Mouse (Mus musculus) T-helper 1 cell (primary cell): ENCODE measurements around the gene Nfatc4.

Experiments
- in situ Hi-C: fragments of 300-600 bp; cut with MboI, MseI; formaldehyde crosslinking; loops from one replicate; pipeline ENCODE4 v1.15.1; 2025; ENCODE audit warnings: high pct_unique_total_duplicates

Nfatc4 gene

DNA sequence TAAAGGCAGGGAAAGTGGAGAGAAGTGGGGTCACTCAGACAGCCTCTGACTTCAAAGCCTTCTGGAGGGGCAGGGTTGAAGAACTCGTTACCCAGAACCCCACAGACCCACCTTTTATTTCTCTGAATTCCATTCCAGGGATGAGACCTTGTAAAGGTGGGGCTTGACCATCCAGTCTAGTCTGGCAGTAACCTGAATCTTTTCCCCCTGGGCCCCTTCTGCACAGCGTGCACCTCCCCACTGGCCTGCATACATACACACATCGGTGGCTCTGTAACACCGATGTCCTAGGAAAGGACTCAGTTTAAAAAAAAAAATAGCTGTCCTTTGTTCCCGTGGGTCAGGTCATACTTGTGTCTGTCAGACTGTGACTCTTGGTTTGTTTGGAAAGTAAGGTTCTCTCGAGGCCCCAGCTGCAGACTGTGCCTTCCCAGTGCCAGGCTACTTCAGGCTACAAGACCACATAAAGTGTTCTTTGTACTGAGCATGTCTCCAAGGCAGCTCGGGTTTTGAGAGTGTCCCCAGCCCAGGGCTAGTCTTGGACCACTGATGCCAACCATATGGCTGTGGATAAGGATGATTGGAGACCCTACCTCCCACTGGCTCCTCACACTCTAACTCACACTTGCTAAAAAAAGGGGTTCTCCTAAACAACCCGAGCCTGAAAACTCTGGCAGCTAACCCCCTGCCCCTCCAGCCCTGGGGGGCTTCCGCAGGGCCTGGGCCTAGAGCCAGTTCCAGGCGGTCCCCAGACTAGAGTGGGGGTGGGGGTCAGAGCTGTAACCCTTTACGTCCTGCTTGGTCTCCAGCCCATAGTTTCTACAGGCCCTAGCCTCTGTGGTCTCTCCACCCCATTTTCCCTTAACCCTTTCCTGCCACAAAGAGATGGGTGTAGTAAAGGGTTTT, 30.0 kb downstream of the Nfatc4 start:
- in situ Hi-C loops, result no loop called here

DNA sequence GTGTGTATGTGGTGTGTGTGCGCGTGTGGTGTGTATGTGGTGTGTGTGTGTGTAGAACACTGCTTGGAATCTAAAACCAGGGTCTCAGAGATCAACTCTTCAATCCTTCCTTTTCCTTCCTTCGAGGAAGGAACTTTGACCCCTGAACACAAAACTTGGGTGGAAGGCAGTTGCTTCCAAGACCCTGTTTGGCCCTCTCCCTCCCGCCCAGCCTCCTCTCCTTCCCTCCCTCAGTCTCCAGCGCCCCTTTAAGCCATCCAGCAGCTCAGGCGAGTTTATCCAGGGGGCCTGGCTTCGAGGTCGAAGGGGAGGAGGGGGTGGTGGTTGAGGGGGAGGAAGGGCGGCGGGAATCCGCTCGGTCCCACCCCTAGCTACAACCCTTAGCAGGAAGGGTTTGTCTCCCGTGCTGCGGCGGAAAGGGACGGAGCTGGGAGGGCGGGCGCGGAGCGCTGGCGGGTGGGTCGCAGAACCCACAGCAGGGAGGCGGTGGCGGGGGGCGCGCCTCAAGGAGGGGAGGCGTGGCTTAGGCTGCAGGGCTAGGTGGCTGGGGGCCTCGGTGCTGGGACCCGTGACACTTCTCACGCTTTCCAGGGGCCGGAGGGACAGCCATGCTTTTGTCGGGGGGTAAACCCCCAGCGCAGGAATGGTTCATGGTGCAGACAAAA, 30.8 kb downstream of the Nfatc4 start, which contains the start of gene Nynrin:
TSS of gene Nynrin (plus strand) at position 390 of the 665 bp plus-strand sequence.
- in situ Hi-C loops, result no loop called here

DNA sequence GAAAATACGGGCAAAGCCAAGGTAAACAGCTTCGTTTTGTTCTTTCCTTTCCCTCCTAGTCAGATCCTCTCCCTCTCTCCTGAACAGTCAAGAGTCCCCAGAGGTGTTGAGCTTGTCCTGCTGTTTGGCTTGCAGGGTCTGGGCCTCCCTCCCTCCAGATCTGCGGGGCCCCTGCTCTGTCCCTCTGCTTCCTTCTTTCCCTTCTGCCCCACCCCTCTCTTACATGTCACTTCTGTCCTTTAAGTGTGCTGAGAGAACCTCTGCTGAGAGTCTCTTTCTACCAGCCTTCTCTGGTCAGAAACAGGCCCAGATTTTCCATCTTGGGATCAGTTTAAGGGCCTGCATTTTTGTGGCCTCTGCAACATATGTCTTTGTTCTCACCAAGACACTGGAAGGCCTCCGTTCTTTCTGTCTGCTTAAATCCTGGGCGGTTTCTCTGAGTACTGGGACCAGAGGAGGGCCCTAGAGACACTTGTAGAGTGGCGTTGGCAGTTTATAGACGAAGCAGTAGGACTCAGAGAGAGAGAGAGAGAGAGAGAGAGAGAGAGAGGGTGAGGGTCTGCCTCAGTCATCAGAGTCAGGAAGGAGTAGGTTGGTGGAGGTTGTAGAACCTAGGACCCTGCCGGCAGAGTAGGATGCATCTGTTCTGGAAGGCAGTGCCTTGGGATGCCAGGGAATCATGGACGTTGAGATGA, 31.6 kb downstream of the Nfatc4 start:
- in situ Hi-C loops, result no loop called here

DNA sequence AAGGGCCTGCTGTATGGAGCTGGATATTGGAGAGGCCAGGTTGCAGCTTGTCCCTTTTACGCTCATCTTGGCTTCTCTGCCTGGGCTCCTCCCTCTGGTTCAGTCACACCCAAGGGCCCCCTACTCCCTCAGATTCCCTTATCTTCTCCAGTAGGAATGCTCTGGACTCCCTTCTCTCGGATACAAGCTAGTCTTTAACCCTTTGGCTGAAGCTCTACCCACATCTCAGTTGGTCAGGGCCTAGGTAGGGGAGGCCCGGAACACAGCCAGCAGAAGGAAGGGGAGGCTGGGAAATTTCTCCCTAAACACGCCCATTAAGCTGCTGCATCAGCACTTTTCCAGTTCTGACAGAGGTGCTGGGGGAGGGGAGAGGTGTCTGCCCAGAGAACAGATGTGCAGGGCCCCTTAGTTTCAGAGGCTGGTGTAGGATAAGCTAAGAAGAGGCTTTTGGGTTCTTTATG, 32.2 kb downstream of the Nfatc4 start:
- in situ Hi-C loops, result no loop called here

DNA sequence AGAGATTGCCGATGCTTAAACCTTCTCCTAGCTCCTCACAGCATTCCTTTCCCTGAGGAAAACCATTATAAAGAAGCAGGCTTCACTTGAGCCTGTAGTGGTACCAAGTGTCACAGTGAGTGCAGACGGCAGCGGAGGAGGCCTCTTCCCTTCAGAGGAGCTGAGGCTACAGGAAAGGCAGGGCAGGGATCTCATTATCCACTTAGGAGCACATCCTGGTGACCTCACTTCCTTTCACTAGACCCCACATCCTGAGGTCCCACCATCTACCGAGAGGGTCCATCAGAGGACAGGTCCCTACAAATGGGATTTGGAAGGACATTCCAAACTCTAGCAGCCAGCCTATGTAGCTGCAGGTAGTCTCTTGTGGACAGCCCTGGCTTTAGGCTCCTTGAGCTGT, 34.6 kb downstream of the Nfatc4 start:
- in situ Hi-C loops, result no loop called here

DNA sequence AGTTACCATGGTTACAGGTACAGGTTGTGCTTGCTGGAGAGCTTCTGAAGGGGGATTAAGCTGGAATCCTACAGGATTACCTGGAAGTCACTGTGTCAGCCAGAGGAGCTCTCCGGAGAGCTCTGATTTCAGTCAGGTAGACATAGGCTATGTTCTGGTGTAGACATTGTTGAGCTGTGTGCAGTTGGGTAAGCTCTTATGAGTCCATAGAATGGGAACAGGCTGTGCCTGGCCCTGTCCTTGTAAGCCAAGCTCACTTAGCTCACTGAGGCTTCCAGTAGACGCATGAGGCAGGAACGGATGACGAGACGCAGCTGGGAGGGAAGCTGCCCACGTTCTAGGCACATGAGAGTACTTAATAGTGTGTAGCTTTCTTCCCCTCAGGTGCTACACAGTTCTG, 39.2 kb downstream of the Nfatc4 start:
- in situ Hi-C loops, result loop anchor here (5.0 kb wide), 1 partner anchor 75 kb away; the partner anchor contains the start of gene Ripk3

DNA sequence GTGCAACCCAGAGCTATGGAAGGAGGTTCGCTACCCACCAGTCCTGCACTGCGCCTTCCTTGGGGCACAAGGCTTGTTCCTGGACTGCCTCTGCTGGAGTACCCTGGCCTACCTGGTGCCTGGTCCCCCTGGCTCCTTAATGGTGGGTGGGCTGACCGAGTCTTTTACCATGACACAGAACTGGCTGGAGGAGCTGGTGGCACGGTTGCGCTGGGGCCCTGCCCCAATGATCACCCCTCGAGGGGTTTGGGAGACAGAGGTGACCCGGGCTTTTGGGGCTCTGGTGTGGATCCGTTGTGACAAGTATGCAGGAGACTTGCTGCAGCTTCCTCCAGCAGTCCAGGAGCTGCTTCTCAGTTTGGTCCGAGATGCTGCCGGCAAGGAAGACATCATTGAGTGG, 40.0 kb downstream of the Nfatc4 start:
- in situ Hi-C loops, result loop anchor here (5.0 kb wide), 1 partner anchor 76 kb away; the partner anchor contains the start of gene Ripk3

DNA sequence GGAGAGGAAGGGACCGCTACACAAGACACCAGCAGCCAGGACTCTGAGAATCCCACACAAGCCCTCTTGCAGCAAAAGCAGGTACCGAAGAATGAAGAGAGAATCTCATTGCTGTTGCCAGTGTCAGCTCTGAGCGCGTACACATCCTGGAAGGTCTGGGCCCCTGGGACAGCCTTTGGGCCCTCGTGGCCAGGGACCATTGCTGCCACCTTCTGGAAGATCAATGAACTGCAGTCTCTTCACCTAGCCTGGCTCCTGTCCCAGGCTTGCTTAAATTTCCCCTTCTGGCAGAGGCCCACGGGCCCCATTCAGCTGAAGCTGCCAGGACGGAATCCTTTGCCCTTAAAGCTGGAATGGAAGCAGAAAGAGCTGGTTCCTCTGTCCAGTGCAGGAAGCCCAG, 40.8 kb downstream of the Nfatc4 start:
- in situ Hi-C loops, result loop anchor here (5.0 kb wide), 1 partner anchor 76 kb away; the partner anchor contains the start of gene Ripk3

DNA sequence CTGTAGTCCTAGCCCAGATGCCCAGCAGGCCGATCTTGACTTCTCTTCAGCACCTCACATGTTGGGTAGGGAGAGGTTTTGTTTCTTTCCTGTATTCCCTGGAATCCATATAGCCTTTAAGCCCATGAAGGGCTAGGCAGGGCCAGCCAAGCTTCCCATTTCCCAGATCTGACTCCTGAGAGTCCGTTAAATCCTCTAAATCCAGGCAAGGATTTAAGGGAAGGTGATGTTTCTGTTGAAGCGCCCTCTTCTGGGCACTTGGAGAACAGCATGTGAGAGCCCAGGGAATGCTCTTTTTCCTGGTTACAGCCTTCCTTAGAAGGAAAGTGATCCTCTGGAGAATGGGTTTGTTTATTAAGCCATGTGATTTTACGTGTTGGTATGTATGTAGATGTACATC, 44.0 kb downstream of the Nfatc4 start:
- in situ Hi-C loops, result no loop called here

DNA sequence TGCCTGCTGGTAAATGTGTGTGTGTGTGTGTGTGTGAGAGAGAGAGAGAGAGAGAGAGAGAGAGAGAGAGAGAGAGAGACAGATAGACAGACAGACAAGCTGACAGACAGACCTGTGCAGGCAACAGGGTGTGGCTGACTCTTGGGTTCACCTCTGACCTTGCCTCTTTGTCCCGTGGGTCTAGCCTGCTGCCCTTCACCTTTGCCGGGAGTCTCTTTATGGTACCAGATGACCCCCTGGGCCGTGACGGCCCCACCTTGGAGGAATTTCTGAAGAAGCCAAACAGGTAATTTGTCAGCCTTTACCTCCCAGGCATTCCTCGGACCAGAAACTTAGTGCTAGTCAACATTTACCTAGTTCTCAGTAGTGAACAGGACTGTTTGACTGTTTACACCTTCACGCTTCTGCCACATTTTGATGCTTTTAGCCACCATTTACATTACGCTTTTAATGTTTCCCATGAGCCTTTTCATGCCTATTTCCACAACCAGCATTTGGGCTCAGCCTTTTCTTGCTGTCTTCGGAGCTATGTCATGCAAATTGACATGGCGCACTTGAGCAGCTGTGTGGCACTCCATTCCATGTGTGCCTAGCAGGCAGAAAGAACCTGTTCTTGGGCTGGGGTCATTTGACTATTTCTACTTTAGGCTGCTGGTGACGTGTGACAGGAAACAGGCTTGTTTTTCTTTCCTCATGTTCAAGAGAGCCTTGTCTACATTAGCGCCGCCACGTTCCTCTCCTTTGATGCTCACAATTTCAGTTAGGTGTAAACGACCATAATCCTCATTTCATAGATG, 45.5 kb downstream of the Nfatc4 start:
- in situ Hi-C loops, result no loop called here

DNA sequence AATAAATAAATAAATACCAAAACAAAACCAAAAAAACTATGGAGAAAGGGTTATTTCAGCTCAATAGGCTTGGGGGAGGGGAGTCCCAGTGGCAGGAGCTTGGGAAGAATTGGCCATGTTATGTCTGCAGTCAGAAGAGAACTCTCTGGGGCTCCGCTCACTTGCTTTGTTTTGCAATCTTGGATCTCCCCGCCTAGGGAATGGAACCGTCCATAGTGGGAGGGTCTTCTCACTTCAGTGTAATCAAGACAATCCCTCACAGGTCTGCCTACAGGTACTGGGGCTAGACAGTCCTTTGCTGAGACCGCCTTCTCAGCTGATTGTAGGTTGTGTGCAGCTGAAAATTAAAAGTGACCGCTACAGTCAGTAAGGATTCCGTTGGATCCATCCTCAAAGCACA, 46.6 kb downstream of the Nfatc4 start:
- in situ Hi-C loops, result no loop called here

DNA sequence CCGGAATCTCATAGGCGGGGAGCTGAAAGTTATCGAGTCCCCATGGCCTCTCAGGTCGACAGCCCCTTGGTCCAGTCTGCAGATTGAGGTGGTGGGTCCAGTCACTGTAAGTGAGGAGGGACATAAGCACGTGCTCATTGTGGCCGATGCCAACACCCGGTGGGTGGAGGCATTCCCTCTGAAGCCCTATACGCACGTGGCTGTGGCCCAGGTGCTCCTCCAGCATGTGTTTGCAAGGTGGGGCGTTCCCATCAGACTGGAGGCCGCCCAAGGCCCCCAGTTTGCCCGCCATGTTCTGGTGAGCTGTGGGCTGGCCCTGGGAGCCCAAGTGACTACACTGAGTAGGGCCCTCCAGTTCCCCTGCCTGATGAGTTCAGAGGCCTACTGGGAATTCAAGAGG, 49.1 kb downstream of the Nfatc4 start:
- in situ Hi-C loops, result loop anchor here (5.0 kb wide), 1 partner anchor 50 kb away; no protein-coding TSS in a partner anchor

DNA sequence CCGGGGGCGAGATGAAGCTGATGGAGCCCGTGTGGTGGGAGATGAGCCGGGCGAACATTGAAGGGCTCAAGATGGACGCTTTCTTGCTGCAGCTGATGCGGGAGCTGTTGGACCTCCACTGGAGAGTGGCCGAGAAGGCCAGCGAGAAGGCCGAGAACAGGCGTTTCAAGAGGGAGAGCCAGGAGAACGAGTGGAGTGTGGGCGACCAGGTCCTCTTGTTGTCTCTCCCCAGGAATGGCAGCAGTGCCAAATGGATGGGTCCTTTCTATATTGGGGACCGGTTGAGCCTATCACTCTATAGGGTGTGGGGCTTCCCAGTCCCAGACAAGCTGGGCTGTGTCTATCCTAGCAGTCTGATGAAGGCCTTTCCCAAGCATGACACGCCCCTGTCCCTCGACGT, 49.6 kb downstream of the Nfatc4 start:
- in situ Hi-C loops, result loop anchor here (5.0 kb wide), 1 partner anchor 50 kb away; no protein-coding TSS in a partner anchor

DNA sequence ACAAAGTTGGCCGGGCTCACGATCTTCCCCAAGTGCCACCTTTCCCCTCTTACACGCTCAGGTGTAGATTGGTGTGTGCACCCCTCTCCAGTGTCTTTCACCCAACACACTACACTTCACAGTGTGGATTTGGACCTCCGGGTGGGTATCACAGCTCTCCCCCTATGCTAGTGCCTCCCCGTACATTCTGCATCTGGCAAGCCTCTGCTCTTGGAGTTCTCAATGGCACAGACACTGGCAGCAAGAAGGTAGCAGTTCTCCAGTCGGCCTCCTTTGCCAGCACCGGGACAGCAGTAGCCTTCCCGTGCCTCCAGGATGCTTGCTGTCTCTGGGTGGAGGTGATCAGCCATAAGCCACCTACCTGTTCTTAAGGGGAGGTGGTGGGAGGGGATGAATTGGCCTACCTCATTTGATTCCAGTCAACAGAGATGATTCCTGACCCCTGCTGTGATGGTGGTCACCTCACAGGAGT, 50.3 kb downstream of the Nfatc4 start:
- in situ Hi-C loops, result loop anchor here (5.0 kb wide), 1 partner anchor 49 kb away; no protein-coding TSS in a partner anchor

DNA sequence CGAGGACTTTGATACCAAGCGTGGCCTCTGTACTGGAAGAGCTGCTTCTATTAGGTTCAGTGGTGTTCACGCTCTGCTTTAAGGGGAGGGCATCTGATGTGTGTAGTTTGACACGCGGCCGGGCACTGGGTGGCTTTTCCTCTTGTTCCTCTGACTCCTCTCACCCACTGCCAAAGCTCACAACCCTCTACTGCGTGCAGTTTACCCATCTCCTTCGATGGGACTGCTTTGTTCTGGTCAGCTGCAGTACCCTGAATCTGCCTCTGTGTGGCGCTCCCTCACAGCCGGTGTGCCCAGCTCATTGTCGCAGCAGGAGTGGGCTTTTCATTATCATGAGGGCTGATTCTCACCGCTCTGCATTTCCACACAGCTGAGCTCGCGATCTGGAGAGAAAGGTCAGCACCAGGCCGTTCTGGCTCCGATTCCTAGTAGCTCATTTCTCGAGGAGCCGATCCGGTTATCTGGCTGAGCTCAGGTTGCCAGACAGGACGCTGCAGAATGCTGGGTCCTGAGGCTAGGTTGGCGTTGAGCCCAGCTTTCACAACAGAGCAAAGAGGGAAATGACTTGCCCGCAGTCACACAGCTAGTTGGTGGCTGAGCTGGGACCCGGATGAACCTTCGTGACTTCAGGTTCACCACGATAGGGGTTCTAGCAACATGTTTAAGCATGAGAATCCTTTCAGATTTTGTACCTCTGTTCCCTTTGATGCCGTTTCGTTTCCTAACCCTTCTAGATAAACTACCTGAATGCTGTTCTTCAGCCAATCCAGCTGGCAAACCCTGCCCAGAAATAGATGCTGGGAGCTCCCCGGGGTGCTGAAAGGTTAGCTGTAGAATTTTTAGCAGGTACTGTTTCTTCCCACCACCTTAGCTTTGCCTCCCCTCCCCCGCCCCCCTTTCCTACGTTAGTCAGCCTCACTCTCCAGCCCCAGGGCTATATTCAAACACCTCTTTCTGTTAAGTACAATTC, 51.1 kb downstream of the Nfatc4 start:
- in situ Hi-C loops, result loop anchor here (5.0 kb wide), 1 partner anchor 48 kb away; no protein-coding TSS in a partner anchor

DNA sequence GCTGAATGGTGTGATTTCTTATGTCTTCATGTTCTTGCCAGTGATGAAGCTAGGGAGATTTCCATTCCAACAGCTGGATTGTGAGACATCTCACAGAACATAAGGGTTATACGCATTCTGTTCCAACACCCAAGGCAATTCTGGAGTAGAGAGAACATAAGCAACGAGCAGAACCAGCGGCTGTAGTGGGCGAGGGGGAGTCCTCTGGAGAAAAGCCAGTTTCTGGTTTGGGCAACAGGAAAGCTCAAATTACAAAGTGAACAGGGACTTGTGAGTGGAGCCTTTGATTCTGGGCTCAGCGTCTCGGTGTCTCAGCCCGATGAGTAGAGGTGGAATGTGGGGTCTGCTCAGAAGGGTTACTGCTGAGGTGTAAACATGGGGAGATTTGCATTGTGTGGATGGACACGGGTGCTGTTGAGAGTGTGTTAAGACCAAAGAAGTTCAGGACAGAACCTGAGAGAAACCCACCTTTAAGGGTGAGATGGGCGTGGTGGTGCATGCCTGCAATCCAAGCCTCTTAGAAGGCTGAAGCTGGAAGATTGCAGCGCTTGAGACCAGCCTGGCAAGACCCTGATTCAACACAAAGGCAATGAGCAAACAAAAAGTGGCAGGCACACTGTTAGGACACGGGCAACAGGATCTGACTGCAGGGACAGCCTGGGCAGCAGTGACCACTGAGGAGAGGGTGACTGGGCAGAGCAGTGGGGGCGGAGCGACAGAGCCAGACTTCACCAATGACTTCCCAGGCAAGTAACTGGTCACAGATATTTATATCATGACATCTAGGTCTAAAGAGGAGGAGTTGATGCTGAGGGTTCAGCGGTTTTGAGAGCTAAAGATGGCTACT, 54.7 kb downstream of the Nfatc4 start:
- in situ Hi-C loops, result no loop called here

DNA sequence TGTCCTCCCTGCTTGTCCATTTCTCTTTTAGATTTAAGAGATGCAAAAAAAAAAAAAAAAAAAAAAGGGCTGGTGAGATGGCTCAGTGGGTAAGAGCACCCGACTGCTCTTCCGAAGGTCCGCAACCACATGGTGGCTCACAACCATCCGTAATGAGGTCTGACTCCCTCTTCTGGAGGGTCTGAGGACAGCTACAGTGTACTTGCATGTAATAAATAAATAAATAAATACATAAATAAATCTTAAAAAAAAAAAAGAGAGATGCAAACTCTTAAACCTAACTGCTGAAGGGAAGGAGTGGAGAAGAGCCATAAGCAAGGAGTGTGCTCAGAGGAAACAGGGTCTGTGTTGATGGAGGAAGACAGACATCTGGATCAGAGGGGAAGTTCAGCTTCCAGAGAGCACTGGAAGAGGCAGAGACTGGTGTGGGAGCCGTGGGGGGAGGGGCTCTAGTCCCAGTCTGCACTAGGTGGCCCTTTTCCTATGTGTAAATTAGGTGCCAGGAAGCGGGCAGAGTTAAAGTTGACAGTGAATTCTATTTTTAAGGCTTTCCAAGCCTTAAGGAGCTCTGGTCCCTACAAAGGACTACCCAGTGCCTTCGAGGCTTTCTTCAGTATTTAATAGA, 55.5 kb downstream of the Nfatc4 start:
- in situ Hi-C loops, result no loop called here

DNA sequence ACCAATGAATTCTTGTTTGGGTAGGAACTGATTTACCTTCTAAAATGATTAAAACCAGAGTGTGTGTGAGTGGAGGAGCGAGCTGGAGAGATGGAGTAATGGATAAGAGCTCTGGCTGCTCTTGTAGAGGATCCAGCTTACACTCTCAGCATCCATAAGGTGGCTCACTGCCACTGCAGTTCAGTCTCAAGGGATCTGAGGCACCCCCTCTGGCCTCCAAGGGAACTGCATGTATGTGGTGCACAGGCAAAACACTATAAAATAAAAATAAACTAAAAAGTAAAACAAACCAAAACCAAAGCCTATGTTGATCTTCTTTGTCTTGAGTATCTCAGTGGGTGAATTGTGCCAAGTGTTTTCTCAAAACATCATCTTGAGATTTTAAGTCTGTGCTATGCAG, 56.7 kb downstream of the Nfatc4 start:
- in situ Hi-C loops, result no loop called here
